Mouse (Mus musculus) embryonic facial prominence, embryonic 15.5 days (tissue): ENCODE measurements around the gene Adh1. TPM values are rescaled to one million over a fixed set of nuclear protein-coding genes. Genes with fewer than 3 reads are reported as not detected.

Experiments used
- ATAC-seq: fragments of 200-750 bp; cut with Nextera tagmentation; 2 replicates; pipeline ENCODE4 v1.8.0; 2017; ENCODE audit warnings: low read depth, moderate TSS enrichment; ENCODE audit not compliant: insufficient number of reproducible peaks, low FRiP score, low TSS enrichment
- H3K27ac ChIP-seq: fragments of 300-500 bp; sonication (generic); replicated peaks from 2 replicates; pipeline ENCODE4 v1.5.1; 2015; ENCODE audit warnings: mild to moderate bottlenecking, inconsistent platforms
- H3K27me3 ChIP-seq: fragments of 300-500 bp; sonication (generic); 2 replicates; pipeline ENCODE4 v1.6.1; 2015; ENCODE audit warnings: inconsistent platforms
- H3K36me3 ChIP-seq: fragments of 300-500 bp; sonication (generic); 2 replicates; pipeline ENCODE4 v1.6.1; 2015; ENCODE audit warnings: mild to moderate bottlenecking, inconsistent platforms
- H3K4me1 ChIP-seq: fragments of 300-500 bp; sonication (generic); 2 replicates; pipeline ENCODE4 v1.6.1; 2015; ENCODE audit warnings: inconsistent platforms
- H3K4me2 ChIP-seq: fragments of 300-500 bp; sonication (generic); replicated peaks from 2 replicates; pipeline ENCODE4 v1.6.1; 2015; ENCODE audit warnings: mild to moderate bottlenecking, inconsistent platforms
- H3K4me3 ChIP-seq: fragments of 300-500 bp; sonication (generic); replicated peaks from 2 replicates; pipeline ENCODE4 v1.5.1; 2015; ENCODE audit warnings: mild to moderate bottlenecking, inconsistent platforms
- H3K9ac ChIP-seq: fragments of 300-500 bp; sonication (generic); 2 replicates; pipeline ENCODE4 v1.6.1; 2015; ENCODE audit warnings: inconsistent platforms
- H3K9me3 ChIP-seq: fragments of 300-500 bp; sonication (generic); replicated peaks from 2 replicates; pipeline ENCODE4 v1.6.1; 2016; ENCODE audit warnings: inconsistent platforms
- WGBS: fragments of 180-500 bp; shearing (Covaris S2); methylation state at CpG from one replicate; pipeline ENCODE4 v1.1.7; 2015; 5-methylcytosine and 5-hydroxymethylcytosine counted together
- polyA plus RNA-seq: library from polyadenylated mRNA; unstranded; fragments of >200 nt; fragmentation: Nextera tagmentation; extraction: Ambion mirVana; gene quantifications from 2 replicates; pipeline ENCODE4 v1.2.1, GENCODE M21; 2015

The Adh1 gene
- polyA plus RNA-seq, 1 experiment from 2014 or later = 30.5 TPM

- 88% methylated on average over 6 of the region's 6 CpGs for WGBS
Observed at GRCm38 (mm10) chr3:138311015-138311414, 50.2 kb downstream of the Adh1 start.

GRCm38 (mm10) chr3:138312965-138313364, 52.2 kb downstream of the Adh1 start, which contains the start of gene Adh6a:
Gene Adh6a, plus strand, starts transcription at chr3:138313286.
- Histone ChIP-seq H3K27ac (no peak within 1 kb of the TSS), H3K36me3 (no peaks in the 10 kb centered on the region), H3K4me3 (no peak within 1 kb of the TSS), H3K9ac (no peak within 1 kb of the TSS), H3K9me3 (no peaks in the 10 kb centered on the region), H3K4me2 (no peak within 1 kb of the TSS), H3K27me3 (no peaks in the 10 kb centered on the region), H3K4me1 (no peaks in the 10 kb centered on the region)
- 87% methylated on average over 5 of the region's 5 CpGs for WGBS
- ATAC-seq = no peak

More at GRCm38 (mm10) chr3:138311015-138311414, 50.2 kb downstream of the Adh1 start:
- no peaks in the 10 kb centered on the region for H3K9me3 ChIP-seq
- H3K36me3 ChIP-seq = no peaks in the 10 kb centered on the region
- H3K4me3 ChIP-seq = no peak overlapping the region
- no peak for ATAC-seq
- no peak overlapping the region for H3K4me2 ChIP-seq
- H3K9ac ChIP-seq = no peak overlapping the region
- H3K27ac ChIP-seq = peak overlapping the region; percentile 53; the same call in 1 of the 2 replicates
- peaks cover 8% of the 10 kb centered on the region for H3K4me1 ChIP-seq
- no peaks in the 10 kb centered on the region for H3K27me3 ChIP-seq

- H3K9ac ChIP-seq = no peak overlapping the region
- H3K4me1 ChIP-seq = no peaks in the 10 kb centered on the region
- no peak overlapping the region for H3K27ac ChIP-seq
- no peaks in the 10 kb centered on the region for H3K36me3 ChIP-seq
- no peak overlapping the region for H3K4me2 ChIP-seq
- WGBS = 76% methylated on average over 2 of the region's 2 CpGs
- no peak for ATAC-seq
- H3K27me3 ChIP-seq = no peaks in the 10 kb centered on the region
- no peak overlapping the region for H3K4me3 ChIP-seq
- no peaks in the 10 kb centered on the region for H3K9me3 ChIP-seq
Observed at GRCm38 (mm10) chr3:138316908-138317472, 56.2 kb downstream of the Adh1 start.

GRCm38 (mm10) chr3:138325001-138325400, 64.2 kb downstream of the Adh1 start:
- WGBS = 94% methylated on average over 17 of the region's 17 CpGs
- no peak for ATAC-seq
- no peaks in the 10 kb centered on the region for H3K9me3 ChIP-seq
- H3K36me3 ChIP-seq = no peaks in the 10 kb centered on the region
- H3K9ac ChIP-seq = no peak overlapping the region
- H3K4me1 ChIP-seq = no peaks in the 10 kb centered on the region
- no peak overlapping the region for H3K4me2 ChIP-seq
- no peak overlapping the region for H3K27ac ChIP-seq
- no peaks in the 10 kb centered on the region for H3K27me3 ChIP-seq
- no peak overlapping the region for H3K4me3 ChIP-seq

- H3K27ac ChIP-seq = no peak overlapping the region
- no peaks in the 10 kb centered on the region for H3K36me3 ChIP-seq
- no peak for ATAC-seq
- no peaks in the 10 kb centered on the region for H3K9me3 ChIP-seq
- H3K4me2 ChIP-seq = no peak overlapping the region
- no peaks in the 10 kb centered on the region for H3K27me3 ChIP-seq
- no peak overlapping the region for H3K9ac ChIP-seq
- no peak overlapping the region for H3K4me3 ChIP-seq
- H3K4me1 ChIP-seq = no peaks in the 10 kb centered on the region
- WGBS = 86% methylated on average over 6 of the region's 6 CpGs
Observed at GRCm38 (mm10) chr3:138325466-138325865, 64.7 kb downstream of the Adh1 start.

GRCm38 (mm10) chr3:138333910-138334309, 73.1 kb downstream of the Adh1 start:
- ATAC-seq = no peak
- no peaks in the 10 kb centered on the region for H3K9me3 ChIP-seq
- no peaks in the 10 kb centered on the region for H3K4me1 ChIP-seq
- H3K27me3 ChIP-seq = no peaks in the 10 kb centered on the region
- H3K27ac ChIP-seq = no peak overlapping the region
- no peak overlapping the region for H3K4me2 ChIP-seq
- WGBS = 73% methylated on average over 8 of the region's 8 CpGs
- H3K4me3 ChIP-seq = no peak overlapping the region
- no peak overlapping the region for H3K9ac ChIP-seq
- H3K36me3 ChIP-seq = no peaks in the 10 kb centered on the region

GRCm38 (mm10) chr3:138334320-138334719, 73.5 kb downstream of the Adh1 start:
- Histone ChIP-seq H3K27ac (no peak overlapping the region), H3K4me1 (no peaks in the 10 kb centered on the region), H3K9me3 (no peaks in the 10 kb centered on the region), H3K27me3 (no peaks in the 10 kb centered on the region), H3K4me3 (no peak overlapping the region), H3K9ac (no peak overlapping the region), H3K4me2 (no peak overlapping the region), H3K36me3 (no peaks in the 10 kb centered on the region)
- 68% methylated on average over 4 of the region's 4 CpGs for WGBS
- no peak for ATAC-seq

- 94% methylated on average over 1 of the region's 1 CpGs for WGBS
- H3K36me3 ChIP-seq = no peaks in the 10 kb centered on the region
- H3K27me3 ChIP-seq = no peaks in the 10 kb centered on the region
- no peak overlapping the region for H3K4me3 ChIP-seq
- H3K27ac ChIP-seq = no peak overlapping the region
- no peaks in the 10 kb centered on the region for H3K4me1 ChIP-seq
- H3K9ac ChIP-seq = no peak overlapping the region
- no peak for ATAC-seq
- no peaks in the 10 kb centered on the region for H3K9me3 ChIP-seq
- no peak overlapping the region for H3K4me2 ChIP-seq
Observed at GRCm38 (mm10) chr3:138335566-138335965, 74.8 kb downstream of the Adh1 start.

GRCm38 (mm10) chr3:138336104-138336754, 75.4 kb downstream of the Adh1 start:
- ATAC-seq = no peak
- Histone ChIP-seq H3K4me1 (no peaks in the 10 kb centered on the region), H3K9me3 (no peaks in the 10 kb centered on the region), H3K27me3 (no peaks in the 10 kb centered on the region), H3K4me2 (no peak overlapping the region), H3K27ac (no peak overlapping the region), H3K9ac (no peak overlapping the region), H3K4me3 (no peak overlapping the region), H3K36me3 (no peaks in the 10 kb centered on the region)
- WGBS = 65% methylated on average over 3 of the region's 3 CpGs

Other genes with a start within 250 kb of the Adh1 start
- gene 1110002E22Rik, start 195.9 kb upstream of the Adh1 start, polyA plus RNA-seq = 1.9 and 2.8 TPM in 2 replicates
- gene Gm5105, start 193.6 kb upstream of the Adh1 start, polyA plus RNA-seq = 0.17 and 0.35 TPM in 2 replicates
- gene Trmt10a, start 117.5 kb upstream of the Adh1 start, polyA plus RNA-seq = 7.7 and 10.8 TPM in 2 replicates
- 7.9 and 8.7 TPM in 2 replicates for gene Mttp, start 116.0 kb upstream of the Adh1 start, polyA plus RNA-seq
- gene 4930579F01Rik, start 67.2 kb upstream of the Adh1 start, polyA plus RNA-seq = 0.12 and 0.36 TPM in 2 replicates
- 8.1 and 8.7 TPM in 2 replicates for gene Adh7, start 43.2 kb upstream of the Adh1 start, polyA plus RNA-seq
- 0.40 TPM in 1 of 2 replicates, not detected in the other for gene Adh6a, start 52.3 kb downstream of the Adh1 start, polyA plus RNA-seq
- 1.2 and 1.3 TPM in 2 replicates for gene Adh6b, start 80.8 kb downstream of the Adh1 start, polyA plus RNA-seq
- gene Adh4, start 154.5 kb downstream of the Adh1 start, polyA plus RNA-seq = not detected in 2 replicates
- 157 and 161 TPM in 2 replicates for gene Adh5, start 182.1 kb downstream of the Adh1 start, polyA plus RNA-seq
- 38.0 and 40.3 TPM in 2 replicates for gene Metap1, start 228.5 kb downstream of the Adh1 start, polyA plus RNA-seq